Mouse (Mus musculus): ENCODE results near the gene Aox4. TPM values are rescaled to one million over a fixed set of nuclear protein-coding genes. Genes with fewer than 3 reads are reported as not detected.

Aox4 gene
- total RNA-seq, 1 experiment from 2014 or later, result not detected

- no peak for DNase-seq
These were observed 92.8 kb downstream of the Aox4 start for GRCm38 (mm10) chr1:58303009-58303408.

DNA sequence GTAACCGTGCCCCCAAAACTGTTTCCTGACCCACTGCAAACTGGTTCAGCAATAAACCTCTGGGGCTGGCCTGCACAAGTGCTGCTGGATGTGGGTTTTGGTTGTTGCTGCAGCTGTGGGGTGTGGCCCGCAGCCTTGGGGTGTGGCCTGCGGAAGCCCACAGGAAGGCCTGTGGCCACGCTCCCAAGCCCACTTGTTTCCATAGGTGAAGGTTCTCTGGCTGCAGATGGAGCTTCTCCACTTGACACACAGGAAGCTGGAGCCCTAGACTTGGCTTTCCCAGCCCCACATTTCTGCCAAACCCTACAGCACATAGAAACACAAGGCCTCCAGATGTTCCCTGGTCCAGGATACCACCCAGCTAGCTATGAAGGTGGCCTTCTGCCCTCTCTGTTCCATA lies 93.5 kb downstream of the Aox4 start:
- DNase-seq, result no peak

DNA sequence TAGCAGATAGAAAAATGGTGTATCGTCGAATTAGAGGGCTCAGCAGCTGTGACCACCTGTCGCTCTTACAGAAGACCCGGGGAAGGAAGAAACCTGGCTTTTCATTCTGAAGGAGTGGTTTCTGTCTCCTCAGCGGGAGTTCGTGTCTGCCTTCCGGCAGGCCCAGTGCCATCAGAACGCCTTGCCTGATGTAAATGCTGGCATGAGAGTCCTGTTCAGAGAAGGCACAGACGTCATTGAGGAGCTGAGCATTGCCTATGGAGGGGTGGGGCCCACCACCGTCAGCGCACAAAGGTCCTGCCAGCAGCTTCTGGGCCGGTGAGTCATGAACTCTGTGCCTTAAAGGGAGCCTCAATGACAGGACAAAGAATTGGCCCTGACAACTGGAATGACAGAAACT lies 94.1 kb downstream of the Aox4 start:
- DNase-seq, result peak; percentile 41

DNA sequence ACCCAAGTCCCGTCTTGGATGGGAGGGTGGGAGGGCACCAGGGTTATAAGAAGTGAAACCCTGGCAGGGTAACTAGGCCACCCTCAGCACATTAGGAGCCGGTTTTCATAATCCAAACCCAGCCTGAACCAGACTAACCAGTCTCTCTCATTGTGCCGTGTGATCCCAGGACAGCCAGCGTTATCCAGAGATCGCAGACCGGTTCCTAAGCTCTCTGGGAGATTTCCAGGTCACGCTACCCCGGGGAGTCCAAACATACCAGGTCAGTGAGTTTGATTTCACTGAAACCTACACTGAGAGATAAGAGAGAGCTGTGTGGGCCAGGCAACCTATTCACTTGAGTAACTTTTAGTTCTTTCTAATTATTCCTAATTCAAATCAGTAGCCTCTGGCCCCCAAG lies 97.0 kb downstream of the Aox4 start:
- DNase-seq, result no peak

- DNase-seq, result no peak
These were observed 98.4 kb downstream of the Aox4 start for GRCm38 (mm10) chr1:58308594-58308993.

DNA sequence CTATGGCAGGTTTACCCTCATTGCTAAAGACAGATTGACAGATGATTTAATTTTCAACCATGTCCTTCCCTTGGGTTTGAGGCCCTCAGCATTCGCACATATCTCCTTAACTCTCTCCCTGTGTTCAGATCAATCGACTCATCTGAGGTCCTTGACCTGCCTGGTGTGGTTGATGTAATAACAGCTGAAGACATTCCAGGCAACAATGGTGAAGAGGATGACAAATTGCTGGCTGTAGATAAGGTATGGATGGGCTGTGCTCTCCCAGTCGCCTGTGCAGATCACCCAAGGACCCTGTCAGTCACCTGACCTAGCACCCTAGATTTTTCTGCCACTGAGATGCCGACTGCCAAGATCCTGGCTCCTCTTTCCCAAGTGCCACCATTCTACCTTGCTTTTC lies 99.7 kb downstream of the Aox4 start:
- no peak for DNase-seq

DNA sequence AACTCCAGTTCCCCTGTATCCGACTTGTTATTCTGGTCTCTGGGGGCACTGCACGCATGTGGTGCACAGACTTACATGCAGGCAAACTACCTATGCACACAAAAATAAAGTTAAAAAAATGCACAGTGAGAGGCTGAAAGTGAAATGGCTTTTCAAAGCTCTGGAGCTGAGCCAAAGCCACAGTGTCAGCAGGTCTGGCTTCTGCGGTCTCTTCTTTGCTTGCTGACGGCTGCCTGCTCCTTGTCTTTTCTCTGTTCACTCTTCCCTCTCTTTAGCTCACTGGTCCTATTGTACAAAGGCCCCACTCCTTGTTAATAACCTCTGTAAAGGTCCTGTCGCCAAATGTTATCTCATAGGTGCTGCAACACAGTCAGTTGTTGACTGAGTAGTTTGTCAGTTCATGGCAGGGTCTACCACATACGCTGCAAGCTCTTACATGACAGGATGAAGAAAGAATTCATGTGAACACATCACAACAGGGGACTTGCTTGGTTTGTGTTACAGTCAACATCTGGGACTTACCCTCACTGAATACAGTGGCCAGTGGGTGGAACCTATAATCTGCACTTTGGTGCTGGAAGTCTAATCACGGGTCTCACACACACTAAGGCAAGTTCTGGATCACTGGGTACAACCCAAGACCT lies 101.1 kb downstream of the Aox4 start:
- no peak for DNase-seq

DNA sequence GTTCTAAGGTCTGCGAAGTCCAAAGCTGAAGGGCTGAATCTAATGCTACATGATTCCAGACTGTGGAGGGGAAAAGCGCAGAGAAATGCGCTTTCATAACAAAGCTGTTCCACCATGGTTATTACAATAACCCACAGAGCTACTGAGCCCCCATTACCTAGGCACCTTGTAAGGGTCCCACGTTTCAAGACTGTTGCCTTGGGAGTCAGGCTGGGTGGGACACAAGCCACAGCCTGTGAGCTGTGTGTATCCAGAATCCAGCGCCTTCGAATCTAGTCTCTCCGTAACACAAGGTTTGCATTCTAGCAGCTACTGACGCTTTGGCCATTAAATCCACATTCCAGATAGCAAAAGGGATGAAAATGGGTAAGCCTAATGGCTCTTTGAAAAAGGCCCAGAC lies 103.0 kb downstream of the Aox4 start:
- DNase-seq, result no peak

- DNase-seq, result no peak
These were observed 105.3 kb downstream of the Aox4 start for GRCm38 (mm10) chr1:58315532-58315931.

Other genes starting within 250 kb of the Aox4 start
- 2.1 and 2.2 TPM in 2 replicates for gene Sgo2a, start 214.4 kb upstream of the Aox4 start, total RNA-seq (2021)
- 15.8 and 24.0 TPM in 2 replicates for gene Kctd18, start 191.4 kb upstream of the Aox4 start, total RNA-seq (2021)
- gene Aox1, start 180.5 kb upstream of the Aox4 start, total RNA-seq (2021), result 31.1 and 43.5 TPM in 2 replicates
- gene Aox3, start 97.3 kb upstream of the Aox4 start, total RNA-seq (2021), result 3.3 and 6.4 TPM in 2 replicates
- gene Aox2, start 67.9 kb downstream of the Aox4 start, total RNA-seq (2021), result 0.27 and 0.52 TPM in 2 replicates
- gene Bzw1, start 182.5 kb downstream of the Aox4 start, total RNA-seq (2021), result 131 and 160 TPM in 2 replicates
- 168 and 186 TPM in 2 replicates for gene Clk1, start 213.7 kb downstream of the Aox4 start, total RNA-seq (2021)
- gene Nif3l1, start 234.8 kb downstream of the Aox4 start, total RNA-seq (2021), result 13.3 and 22.0 TPM in 2 replicates
- gene Ppil3, start 235.1 kb downstream of the Aox4 start, total RNA-seq (2021), result 37.9 and 38.5 TPM in 2 replicates